Mouse (Mus musculus): Measurements from ENCODE around the gene Galnt2. TPM values are rescaled to one million over a fixed set of nuclear protein-coding genes. Genes with fewer than 3 reads are reported as not detected.

Gene Galnt2
- polyA plus RNA-seq, 1 experiment from 2014 or later = 38.6 TPM

DNA sequence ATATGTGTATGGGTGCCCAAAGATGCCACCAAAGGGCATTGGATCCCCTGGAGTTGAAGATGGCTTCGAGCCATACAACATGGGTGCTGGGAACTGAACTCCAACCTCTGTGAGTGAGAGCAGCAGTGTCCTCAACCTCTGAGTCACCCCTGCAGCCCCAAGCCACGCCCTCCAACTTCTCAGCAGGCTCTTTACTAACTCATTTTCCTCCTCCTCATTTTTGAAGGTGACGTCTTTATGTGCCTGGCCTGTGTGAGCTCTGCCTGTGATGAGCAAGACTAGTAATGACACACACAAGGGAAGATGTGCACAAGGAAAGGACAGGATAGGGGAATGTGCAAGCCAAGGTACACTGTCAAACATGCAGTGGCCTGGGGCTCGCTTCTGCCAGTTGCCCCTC, 28.0 kb downstream of the Galnt2 start:
- Histone ChIP-seq H3K27ac (no peak overlapping the region), H3K27me3 (no peaks in the 10 kb centered on the region), H3K36me3 (ENCODE audit: poor library complexity, severe bottlenecking) (no peaks in the 10 kb centered on the region), H3K9me3 (replicated peaks) (no peaks in the 10 kb centered on the region), H3K9ac (no peak overlapping the region), H3K4me1 (peaks cover 79% of the 10 kb centered on the region), H3K4me3 (no peak overlapping the region), H3K4me2 (no peak overlapping the region)
- 86% methylated on average over 4 of the region's 4 CpGs for WGBS
- no peak for ATAC-seq

- Histone ChIP-seq H3K9ac (no peak overlapping the region), H3K9me3 (replicated peaks) (no peaks in the 10 kb centered on the region), H3K27me3 (no peaks in the 10 kb centered on the region), H3K4me1 (peaks cover 83% of the 10 kb centered on the region), H3K27ac (no peak overlapping the region), H3K4me3 (no peak overlapping the region), H3K36me3 (ENCODE audit: poor library complexity, severe bottlenecking) (no peaks in the 10 kb centered on the region), H3K4me2 (no peak overlapping the region)
- ATAC-seq = no peak
- 78% methylated on average over 7 of the region's 7 CpGs for WGBS
Measured at GRCm38 (mm10) chr8:124259925-124260324, 28.7 kb downstream of the Galnt2 start.

GRCm38 (mm10) chr8:124260371-124260770, 29.2 kb downstream of the Galnt2 start:
- H3K27me3 ChIP-seq = no peaks in the 10 kb centered on the region
- H3K9me3 ChIP-seq (replicated peaks) = no peaks in the 10 kb centered on the region
- H3K36me3 ChIP-seq (ENCODE audit: poor library complexity, severe bottlenecking) = no peaks in the 10 kb centered on the region
- H3K4me1 ChIP-seq = peaks cover 83% of the 10 kb centered on the region
- no peak overlapping the region for H3K4me2 ChIP-seq
- no peak overlapping the region for H3K27ac ChIP-seq
- H3K4me3 ChIP-seq = no peak overlapping the region
- WGBS = 73% methylated on average over 12 of the region's 12 CpGs
- ATAC-seq = no peak
- no peak overlapping the region for H3K9ac ChIP-seq

DNA sequence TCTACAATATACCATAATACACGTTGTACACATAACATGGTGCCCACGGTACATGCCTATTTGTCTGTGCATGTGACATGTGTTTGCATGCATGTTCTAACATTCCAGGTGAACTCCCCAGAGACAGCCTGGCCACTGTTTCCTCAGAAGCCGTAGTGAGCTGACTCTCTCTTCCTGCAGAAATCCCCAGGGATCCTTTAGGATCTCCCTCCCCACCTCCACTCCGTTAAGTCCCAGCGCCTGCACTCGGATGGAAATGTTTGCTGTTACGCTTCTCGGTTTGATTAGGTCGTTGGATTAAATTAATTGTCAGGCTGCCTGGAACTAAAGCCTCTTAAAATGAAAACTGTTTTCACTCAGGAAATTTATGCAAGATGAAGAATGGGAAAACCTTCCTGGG, 31.9 kb downstream of the Galnt2 start:
- H3K4me3 ChIP-seq = no peak overlapping the region
- H3K27me3 ChIP-seq = no peaks in the 10 kb centered on the region
- no peaks in the 10 kb centered on the region for H3K36me3 ChIP-seq (ENCODE audit: poor library complexity, severe bottlenecking)
- no peak overlapping the region for H3K4me2 ChIP-seq
- no peak for ATAC-seq
- H3K9me3 ChIP-seq (replicated peaks) = no peaks in the 10 kb centered on the region
- 37% methylated on average over 9 of the region's 9 CpGs for WGBS
- no peak overlapping the region for H3K9ac ChIP-seq
- peak overlapping the region; percentile 68 for H3K27ac ChIP-seq
- peaks cover 56% of the 10 kb centered on the region for H3K4me1 ChIP-seq

DNA sequence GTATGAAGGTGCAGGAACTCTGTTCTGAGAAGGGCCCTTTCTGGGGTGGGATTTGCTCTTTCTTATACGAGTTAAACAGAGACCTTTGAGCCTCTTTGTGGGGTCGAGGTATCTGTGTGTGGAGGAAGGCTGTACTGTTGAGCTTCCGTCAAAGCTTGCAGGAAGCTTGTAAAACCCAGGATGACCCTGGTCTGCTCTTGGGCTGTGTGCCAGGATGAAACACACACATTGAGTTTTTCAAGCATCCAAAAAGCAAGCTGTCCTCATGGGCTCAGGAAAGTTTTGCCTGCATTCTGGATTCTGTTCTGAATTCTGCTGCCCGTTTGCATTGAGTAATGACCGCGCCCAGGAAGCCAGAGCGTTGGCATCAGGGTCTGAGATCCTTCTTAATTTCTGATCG, 32.8 kb downstream of the Galnt2 start:
- H3K4me2 ChIP-seq = no peak overlapping the region
- WGBS = 77% methylated on average over 8 of the region's 8 CpGs
- H3K4me1 ChIP-seq = peaks cover 47% of the 10 kb centered on the region
- H3K9ac ChIP-seq = no peak overlapping the region
- H3K27ac ChIP-seq = no peak overlapping the region
- no peaks in the 10 kb centered on the region for H3K36me3 ChIP-seq (ENCODE audit: poor library complexity, severe bottlenecking)
- no peak for ATAC-seq
- H3K9me3 ChIP-seq (replicated peaks) = no peaks in the 10 kb centered on the region
- no peak overlapping the region for H3K4me3 ChIP-seq
- H3K27me3 ChIP-seq = no peaks in the 10 kb centered on the region

- WGBS = 94% methylated on average over 12 of the region's 12 CpGs
- H3K36me3 ChIP-seq (ENCODE audit: poor library complexity, severe bottlenecking) = no peaks in the 10 kb centered on the region
- ATAC-seq = no peak
- no peaks in the 10 kb centered on the region for H3K9me3 ChIP-seq (replicated peaks)
- no peak overlapping the region for H3K4me2 ChIP-seq
- H3K27ac ChIP-seq = no peak overlapping the region
- H3K9ac ChIP-seq = no peak overlapping the region
- peaks cover 42% of the 10 kb centered on the region for H3K4me1 ChIP-seq
- H3K27me3 ChIP-seq = no peaks in the 10 kb centered on the region
- H3K4me3 ChIP-seq = no peak overlapping the region
Measured at GRCm38 (mm10) chr8:124264671-124265070, 33.5 kb downstream of the Galnt2 start.

GRCm38 (mm10) chr8:124265130-124265529, 33.9 kb downstream of the Galnt2 start:
- no peak overlapping the region for H3K4me3 ChIP-seq
- no peak for ATAC-seq

GRCm38 (mm10) chr8:124265798-124266197, 34.6 kb downstream of the Galnt2 start:
- Histone ChIP-seq H3K27ac (no peak overlapping the region), H3K27me3 (no peaks in the 10 kb centered on the region), H3K4me3 (no peak overlapping the region), H3K4me2 (no peak overlapping the region), H3K9me3 (replicated peaks) (no peaks in the 10 kb centered on the region), H3K36me3 (ENCODE audit: poor library complexity, severe bottlenecking) (no peaks in the 10 kb centered on the region), H3K9ac (no peak overlapping the region), H3K4me1 (peaks cover 41% of the 10 kb centered on the region)
- no peak for ATAC-seq
- 87% methylated on average over 8 of the region's 8 CpGs for WGBS

More at GRCm38 (mm10) chr8:124265130-124265529, 33.9 kb downstream of the Galnt2 start:
- Histone ChIP-seq H3K9ac (no peak overlapping the region), H3K27ac (no peak overlapping the region), H3K36me3 (ENCODE audit: poor library complexity, severe bottlenecking) (no peaks in the 10 kb centered on the region), H3K4me1 (peaks cover 41% of the 10 kb centered on the region), H3K27me3 (no peaks in the 10 kb centered on the region), H3K9me3 (replicated peaks) (no peaks in the 10 kb centered on the region), H3K4me2 (no peak overlapping the region)
- 92% methylated on average over 2 of the region's 2 CpGs for WGBS

DNA sequence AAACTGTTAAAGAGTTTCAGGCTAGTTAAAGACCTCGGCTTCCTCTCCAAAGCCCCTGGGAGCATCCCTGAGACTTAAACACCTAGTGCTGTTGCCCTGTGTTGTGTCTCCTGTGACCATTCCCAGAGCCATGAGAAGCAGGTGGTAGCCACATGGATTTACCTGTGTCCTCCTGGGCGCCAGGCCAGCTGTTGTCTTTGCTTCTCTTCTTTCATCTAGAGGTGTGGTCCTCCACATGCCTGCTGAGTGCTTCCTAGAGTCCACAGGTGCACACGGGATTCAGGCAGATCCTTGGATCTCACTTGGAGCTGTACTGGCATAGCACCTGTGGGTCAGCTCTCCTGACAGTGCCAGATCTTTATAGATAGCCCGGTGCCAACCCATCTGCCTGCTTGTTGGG, 36.0 kb downstream of the Galnt2 start:
- Histone ChIP-seq H3K9me3 (replicated peaks) (no peaks in the 10 kb centered on the region), H3K4me3 (no peak overlapping the region), H3K27me3 (no peaks in the 10 kb centered on the region), H3K9ac (no peak overlapping the region), H3K36me3 (ENCODE audit: poor library complexity, severe bottlenecking) (0 out of 2 replicates have a peak, but pooled peaks cover 2% of the 10 kb centered on the region), H3K4me2 (no peak overlapping the region), H3K27ac (no peak overlapping the region), H3K4me1 (peaks cover 32% of the 10 kb centered on the region)
- 84% methylated on average over 4 of the region's 4 CpGs for WGBS
- no peak for ATAC-seq

- Histone ChIP-seq H3K4me3 (no peak overlapping the region), H3K4me2 (no peak overlapping the region), H3K9ac (no peak overlapping the region), H3K27ac (peak overlapping the region; percentile 12; the same call in 1 of the 2 replicates), H3K9me3 (replicated peaks) (no peaks in the 10 kb centered on the region), H3K27me3 (no peaks in the 10 kb centered on the region), H3K36me3 (ENCODE audit: poor library complexity, severe bottlenecking) (peaks cover 4% of the 10 kb centered on the region; the same call in 1 of the 2 replicates), H3K4me1 (peaks cover 33% of the 10 kb centered on the region)
- WGBS = 93% methylated on average over 6 of the region's 6 CpGs
- no peak for ATAC-seq
Measured at GRCm38 (mm10) chr8:124270504-124270903, 39.3 kb downstream of the Galnt2 start.

DNA sequence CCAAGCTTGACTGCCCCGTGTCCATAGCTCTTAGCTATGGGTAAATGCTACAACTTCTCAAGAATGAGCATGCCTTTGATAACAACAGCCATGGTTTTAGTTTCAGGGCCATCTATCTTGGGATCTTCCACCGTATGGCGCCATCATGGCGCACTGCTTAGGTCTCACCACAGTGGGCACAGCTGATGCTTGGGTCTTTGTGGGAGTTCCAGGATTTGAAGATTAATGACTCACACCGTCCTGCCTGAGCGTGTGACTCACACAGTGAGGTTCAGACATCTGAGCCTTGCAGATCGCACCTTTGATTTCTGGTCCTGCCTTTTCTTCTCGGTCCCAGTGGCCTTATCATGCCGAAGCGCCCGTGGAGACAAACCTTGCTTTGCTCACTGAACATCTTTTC, 39.7 kb downstream of the Galnt2 start:
- peaks cover 35% of the 10 kb centered on the region for H3K4me1 ChIP-seq
- ATAC-seq = no peak
- H3K27ac ChIP-seq = no peak overlapping the region
- 93% methylated on average over 11 of the region's 11 CpGs for WGBS
- no peak overlapping the region for H3K4me3 ChIP-seq
- no peak overlapping the region for H3K4me2 ChIP-seq
- peaks cover 8% of the 10 kb centered on the region for H3K36me3 ChIP-seq (ENCODE audit: poor library complexity, severe bottlenecking)
- H3K27me3 ChIP-seq = no peaks in the 10 kb centered on the region
- H3K9ac ChIP-seq = no peak overlapping the region
- no peaks in the 10 kb centered on the region for H3K9me3 ChIP-seq (replicated peaks)

DNA sequence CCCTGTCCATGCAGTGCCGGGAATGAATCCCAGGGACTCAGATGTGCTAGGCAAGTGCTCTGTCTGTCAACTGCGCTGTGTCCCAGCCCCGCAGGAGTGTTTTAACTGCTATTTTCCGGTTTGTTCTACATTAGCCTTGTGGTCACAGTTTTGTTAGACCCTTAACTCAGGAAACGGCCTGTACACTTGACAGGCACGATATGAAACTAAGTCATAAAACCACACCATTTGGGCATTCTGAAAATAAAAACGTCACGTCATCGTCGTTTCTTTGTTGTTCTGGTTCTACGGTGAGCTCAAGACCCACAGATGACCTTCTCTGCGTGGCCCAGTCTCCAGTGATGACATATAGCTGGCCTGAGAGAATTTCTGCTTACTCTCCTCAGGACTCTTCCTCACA, 40.3 kb downstream of the Galnt2 start:
- Histone ChIP-seq H3K27ac (no peak overlapping the region), H3K4me1 (peaks cover 36% of the 10 kb centered on the region), H3K9ac (no peak overlapping the region), H3K4me3 (no peak overlapping the region), H3K4me2 (no peak overlapping the region), H3K36me3 (ENCODE audit: poor library complexity, severe bottlenecking) (peaks cover 15% of the 10 kb centered on the region), H3K27me3 (no peaks in the 10 kb centered on the region), H3K9me3 (replicated peaks) (no peaks in the 10 kb centered on the region)
- no peak for ATAC-seq
- WGBS = 95% methylated on average over 12 of the region's 12 CpGs

DNA sequence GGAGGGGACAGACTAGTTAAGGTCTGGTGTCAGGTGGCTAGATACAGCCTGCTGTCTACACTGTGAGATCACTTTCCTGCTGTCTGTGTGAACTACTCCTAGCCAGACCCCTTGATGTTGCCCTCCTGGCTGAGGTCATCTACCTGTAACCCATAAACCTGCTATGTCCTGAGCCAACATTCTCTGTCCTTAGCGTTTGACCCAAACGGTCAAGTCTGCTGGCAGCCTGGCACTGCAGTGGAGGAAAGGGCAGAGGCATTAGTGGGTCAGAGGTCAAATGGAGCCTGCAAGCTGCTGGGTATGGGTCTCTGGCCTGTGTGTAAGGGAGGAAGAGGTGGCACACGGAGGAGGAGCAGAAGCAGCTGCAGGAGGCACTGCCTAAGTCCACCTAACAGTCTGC, 41.6 kb downstream of the Galnt2 start:
- no peak for ATAC-seq
- 80% methylated on average over 3 of the region's 3 CpGs for WGBS

More for the DNA sequence above, 41.6 kb downstream of the Galnt2 start:
- H3K9ac ChIP-seq = no peak overlapping the region
- no peaks in the 10 kb centered on the region for H3K27me3 ChIP-seq
- H3K4me2 ChIP-seq = no peak overlapping the region
- no peaks in the 10 kb centered on the region for H3K9me3 ChIP-seq (replicated peaks)
- peaks cover 43% of the 10 kb centered on the region for H3K4me1 ChIP-seq
- no peak overlapping the region for H3K4me3 ChIP-seq
- H3K27ac ChIP-seq = no peak overlapping the region
- peaks cover 16% of the 10 kb centered on the region for H3K36me3 ChIP-seq (ENCODE audit: poor library complexity, severe bottlenecking)
